ENCODE assay signal across 8 mouse cellular contexts in genomic region chrX:166169892-166170799, GRCm38 (mm10). TPM values are rescaled to one million over a fixed set of nuclear protein-coding genes. Genes with fewer than 3 reads are reported as not detected.
DNase-seq lines count a peak whose midpoint lies in the region; ATAC-seq and TF ChIP-seq lines count a peak whose summit lies in the region.

TSS of gene Gemin8 (plus strand) at chrX:166170454.

- ATAC-seq in G1E (ENCODE audit: extremely low read depth, insufficient number of reproducible peaks, low FRiP score, poor library complexity, severe bottlenecking), result peak; percentile 97
- peak; percentile 98 for ATAC-seq in forebrain, embryonic 16.5 days
- ATAC-seq in lung, embryonic 14.5 days (ENCODE audit: insufficient read depth), result peak; percentile 98

- DNase-seq in G1E (ENCODE audit: low spot score), result peak; percentile 20
- peak; percentile 92 to 97 for DNase-seq in cerebellum, adult 18-20 months
- peak; percentile 91 to 93 for DNase-seq in heart, postnatal 36 days
- DNase-seq in layer of hippocampus, adult 2 months (ENCODE audit: low spot score in 2 of 2), result peak; percentile 95 to 97
- peak; percentile 98 for DNase-seq in lung, embryonic 14.5 days
- peak; percentile 91 for DNase-seq in thymus, adult 2 months

- peaks cover 6% of the 10 kb centered on the region for H3K36me3 ChIP-seq in G1E (replicated peaks)
- no peaks in the 10 kb centered on the region for H3K36me3 ChIP-seq in forebrain, embryonic 16.5 days (ENCODE audit: control insufficient read depth, insufficient read depth)
- H3K36me3 ChIP-seq in lung, embryonic 14.5 days (ENCODE audit: insufficient read depth), result no peaks in the 10 kb centered on the region
- H3K36me3 ChIP-seq in thymus, adult 2 months (ENCODE audit: control insufficient read depth, insufficient read depth, low read length), result no peaks in the 10 kb centered on the region

- no peak for TF ChIP-seq CTCF in G1E (IDR thresholded peaks at IDR 0.05; ENCODE audit: low read depth, low read length)
- TF ChIP-seq CTCF in layer of hippocampus, adult 2 months (conservative IDR thresholded peaks at IDR 0.05), result peak; percentile 69
- TF ChIP-seq CTCF in lung, embryonic 14.5 days (IDR thresholded peaks at IDR 0.05; ENCODE audit: low read depth), result peak; percentile 44
- no peak for TF ChIP-seq CTCF in olfactory bulb, adult 2 months (IDR thresholded peaks at IDR 0.05; ENCODE audit: insufficient read depth, low read depth, low read length)
- TF ChIP-seq CTCF in thymus, adult 2 months (IDR thresholded peaks at IDR 0.05; ENCODE audit: borderline replicate concordance, control insufficient read depth, extremely low read depth, insufficient read depth, low read length, poor library complexity), result no peak

- H3K4me1 ChIP-seq in G1E (ENCODE audit: insufficient read depth, low read depth, low read length), result peaks cover 10% of the 10 kb centered on the region
- H3K4me1 ChIP-seq in forebrain, embryonic 16.5 days (replicated peaks; ENCODE audit: control insufficient read depth, insufficient read depth, low read length), result peaks cover 9% of the 10 kb centered on the region
- no peaks in the 10 kb centered on the region for H3K4me1 ChIP-seq in lung, embryonic 14.5 days (ENCODE audit: insufficient read depth)
- H3K4me1 ChIP-seq in olfactory bulb, adult 2 months (ENCODE audit: control insufficient read depth, insufficient read depth, low read length), result peaks cover 3% of the 10 kb centered on the region; the same call in 1 of the 2 replicates
- H3K4me1 ChIP-seq in thymus, adult 2 months (replicated peaks; ENCODE audit: control insufficient read depth, insufficient read depth, low read length), result no peaks in the 10 kb centered on the region

- peak within 1 kb of the TSS; percentile 92 for H3K27ac ChIP-seq in forebrain, embryonic 16.5 days (ENCODE audit: low read length)
- H3K27ac ChIP-seq in layer of hippocampus, adult 2 months, result peak within 1 kb of the TSS; percentile 91
- H3K27ac ChIP-seq in lung, embryonic 14.5 days (ENCODE audit: low read depth), result peak within 1 kb of the TSS; percentile 75
- H3K27ac ChIP-seq in olfactory bulb, adult 2 months (ENCODE audit: insufficient read depth, low read depth, low read length), result peak within 1 kb of the TSS; percentile 85
- peak within 1 kb of the TSS; percentile 59 for H3K27ac ChIP-seq in thymus, adult 2 months (ENCODE audit: control insufficient read depth, insufficient read depth, low read length)

- 20% methylated on average over 31 of the region's 31 CpGs for WGBS in forebrain, embryonic 16.5 days
- WGBS in lung, embryonic 14.5 days, result 14% methylated on average over 28 of the region's 31 CpGs
- 13% methylated on average over 31 of the region's 31 CpGs for WGBS in olfactory bulb, adult 2 months
- WGBS in thymus, adult 2 months, result under 1% methylated on average over 31 of the region's 31 CpGs

- H3K4me3 ChIP-seq in G1E (ENCODE audit: low read depth, low read length), result peak within 1 kb of the TSS; percentile 75
- H3K4me3 ChIP-seq in forebrain, embryonic 16.5 days (replicated peaks; ENCODE audit: low read length), result peak within 1 kb of the TSS; percentile 63
- peak within 1 kb of the TSS; percentile 60 for H3K4me3 ChIP-seq in layer of hippocampus, adult 2 months
- H3K4me3 ChIP-seq in lung, embryonic 14.5 days (ENCODE audit: low read depth, low read length), result peak within 1 kb of the TSS; percentile 55
- peak within 1 kb of the TSS; percentile 97 for H3K4me3 ChIP-seq in olfactory bulb, adult 2 months (ENCODE audit: insufficient read depth, low read depth, low read length)
- peak within 1 kb of the TSS; percentile 90 for H3K4me3 ChIP-seq in thymus, adult 2 months (ENCODE audit: control insufficient read depth, insufficient read depth, low read length)

- H3K9ac ChIP-seq in forebrain, embryonic 16.5 days (replicated peaks; ENCODE audit: low read depth, low read length), result peak within 1 kb of the TSS; percentile 63
- peak within 1 kb of the TSS; percentile 54 for H3K9ac ChIP-seq in lung, embryonic 14.5 days

- H3K4me2 ChIP-seq in forebrain, embryonic 16.5 days (ENCODE audit: low read length), result peak within 1 kb of the TSS; percentile 54
- H3K4me2 ChIP-seq in lung, embryonic 14.5 days, result peak within 1 kb of the TSS; percentile 58

- H3K27me3 ChIP-seq in G1E (ENCODE audit: insufficient read depth, low read length), result no peaks in the 10 kb centered on the region
- H3K27me3 ChIP-seq in forebrain, embryonic 16.5 days (replicated peaks; ENCODE audit: control insufficient read depth, insufficient read depth, low read length), result no peaks in the 10 kb centered on the region
- H3K27me3 ChIP-seq in lung, embryonic 14.5 days (ENCODE audit: insufficient read depth, low read length), result no peaks in the 10 kb centered on the region
- H3K27me3 ChIP-seq in thymus, adult 2 months (ENCODE audit: control insufficient read depth, insufficient read depth, low read length), result no peaks in the 10 kb centered on the region

- intact Hi-C loops in heart, postnatal 36 days (cut with DNase I), result loop anchor here (5.0 to 10.0 kb wide), 4 partner anchors 242 to 1195 kb away; partner anchors contain the start of gene Tceanc

- no peaks in the 10 kb centered on the region for H3K9me3 ChIP-seq in G1E (replicated peaks)
- no peaks in the 10 kb centered on the region for H3K9me3 ChIP-seq in forebrain, embryonic 16.5 days (ENCODE audit: control insufficient read depth, low read length)
- no peaks in the 10 kb centered on the region for H3K9me3 ChIP-seq in lung, embryonic 14.5 days (ENCODE audit: low read depth, low read length)

- 0 out of 2 replicates have a peak, but pooled peaks have one; percentile 31 for TF ChIP-seq POLR2A in olfactory bulb, adult 2 months (IDR thresholded peaks at IDR 0.05; ENCODE audit: insufficient read depth, low read depth, low read length)
- TF ChIP-seq POLR2A in thymus, adult 2 months (IDR thresholded peaks at IDR 0.05; ENCODE audit: control insufficient read depth, extremely low read depth, insufficient read depth, low read length, poor library complexity), result 0 out of 2 replicates have a peak, but pooled peaks have one; percentile 20

RNA-seq across cellular contexts. Expression of gene Gemin8, which starts in this region (rescaled TPM):
- total RNA-seq in G1E (2014; fragmentation: Nextera tagmentation) (18.7 and 19.9 TPM in 2 replicates), G1E (2017) (11.2 and 11.3 TPM in 2 replicates)
- polyA plus RNA-seq in G1E (2012), result 4.8 and 6.8 TPM in 2 replicates
- 9.2 and 9.7 TPM in 2 replicates for polyA plus RNA-seq in forebrain, embryonic 16.5 days (2015; fragmentation: Nextera tagmentation; extraction: Ambion mirVana)
- total RNA-seq in heart, postnatal 36 days (2021), result 1 to 10 TPM; 2.7 to 3.2 TPM
- 10 to 100 TPM; 14.2 to 14.7 TPM for total RNA-seq in layer of hippocampus, adult 2 months (2021)
- polyA plus RNA-seq in lung, embryonic 14.5 days (2014; fragmentation: Nextera tagmentation; extraction: Ambion mirVana), result 21.6 and 23.3 TPM in 2 replicates
- not detected in 2 replicates for polyA plus RNA-seq in olfactory bulb, adult 2 months (2012; ENCODE audit: insufficient read depth, insufficient read length, low replicate concordance, missing spikeins)
- 9.0 and 9.2 TPM in 2 replicates for polyA plus RNA-seq in thymus, adult 2 months (2012; rRNA removed)

Comparison
In these comparisons a context has a peak if more than half of its experiments do, and no peak if none do; other contexts are left out.
1. Peak in every context shown above with its lines: DNase-seq, ATAC-seq, H3K4me3 ChIP-seq and H3K27ac ChIP-seq.
2. DNase-seq: peak in every context shown above with its lines; median percentile 98 in lung, embryonic 14.5 days; 96 in layer of hippocampus, adult 2 months; 94 in cerebellum, adult 18-20 months; 92 in heart, postnatal 36 days; 91 in thymus, adult 2 months; 20 in G1E.
3. CTCF ChIP-seq: peak in layer of hippocampus, adult 2 months (single experiment) and lung, embryonic 14.5 days (single experiment); none in G1E (single experiment), olfactory bulb, adult 2 months (single experiment) and thymus, adult 2 months (single experiment).